Mouse (Mus musculus) CD4-positive helper T cell, adult 2 months (primary cell): ENCODE measurements at regions not wholly inside any gene's neighbourhood (a gene's known extent, or its start where the extent isn't known, plus 50 kb on each side); places are given as distances from the start of the nearest gene placed in this dataset.
"Not testable (repeated sequence)": the region's sequence is repeated elsewhere in the genome, so short reads cannot be mapped to it uniquely, and the experiment has no call there.

Experiments
- DNase-seq: peaks from one replicate; pipeline ENCODE4 v3.0.0-alpha.2; 2012; ENCODE audit warnings: low read depth, missing footprints, low spot score

DNA sequence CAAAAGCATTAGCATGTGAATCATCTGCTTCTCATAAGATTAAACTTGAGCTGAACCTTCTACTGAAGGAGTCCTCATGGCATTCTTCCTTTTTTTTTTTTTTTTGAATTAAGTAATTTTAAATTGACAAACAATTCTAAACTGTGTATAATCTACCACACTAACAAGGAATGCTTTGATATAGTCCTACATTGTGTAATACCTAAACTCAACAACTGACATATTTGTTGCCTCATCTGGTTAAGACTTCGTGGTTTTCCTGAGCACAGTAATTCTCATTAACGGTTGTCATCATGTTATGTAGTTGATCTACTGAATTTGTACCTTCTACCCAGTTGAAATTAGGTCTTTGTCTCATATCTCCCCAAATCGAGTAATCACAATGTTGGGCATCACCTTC, 83.9 kb upstream of the Hcrtr2 start:
- no peak for DNase-seq

DNA sequence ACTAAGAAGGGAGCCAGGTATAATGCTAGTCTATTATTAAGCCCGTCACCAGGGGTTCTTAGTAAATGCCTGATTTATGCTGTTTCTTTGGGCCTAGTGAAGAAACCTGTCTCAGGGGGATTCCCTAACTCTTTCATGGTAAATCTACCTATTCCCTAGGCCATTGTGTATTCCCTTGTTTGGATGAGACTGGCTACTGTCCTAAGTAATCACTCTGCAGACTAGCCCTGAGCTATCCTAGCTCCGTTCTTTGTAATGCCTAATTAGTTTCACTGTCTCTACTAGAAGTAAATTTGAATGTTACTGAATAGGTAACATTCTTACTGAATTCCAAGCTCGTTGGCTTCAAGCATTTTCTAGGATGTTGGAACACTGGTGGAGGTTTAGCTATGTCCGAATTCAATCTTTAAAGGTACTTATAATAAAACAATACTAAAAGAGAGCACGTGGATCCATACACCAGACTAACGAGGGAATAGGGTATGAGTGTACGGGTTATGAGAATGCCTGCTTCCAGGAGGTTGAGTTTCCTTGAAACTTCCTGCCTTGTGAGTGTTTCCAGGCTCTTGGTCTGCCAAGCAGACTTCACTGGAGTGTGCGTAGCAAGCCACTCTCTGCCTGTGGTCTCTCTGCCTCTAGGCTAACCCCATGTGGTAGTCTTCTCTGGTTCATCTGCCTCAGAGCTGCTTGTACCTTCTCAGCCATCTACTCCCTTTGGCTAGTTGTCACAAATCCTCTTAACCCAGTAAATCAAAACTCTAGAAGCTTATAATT, 78.4 kb upstream of the Hcrtr2 start:
- DNase-seq, result not testable (repeated sequence)

DNA sequence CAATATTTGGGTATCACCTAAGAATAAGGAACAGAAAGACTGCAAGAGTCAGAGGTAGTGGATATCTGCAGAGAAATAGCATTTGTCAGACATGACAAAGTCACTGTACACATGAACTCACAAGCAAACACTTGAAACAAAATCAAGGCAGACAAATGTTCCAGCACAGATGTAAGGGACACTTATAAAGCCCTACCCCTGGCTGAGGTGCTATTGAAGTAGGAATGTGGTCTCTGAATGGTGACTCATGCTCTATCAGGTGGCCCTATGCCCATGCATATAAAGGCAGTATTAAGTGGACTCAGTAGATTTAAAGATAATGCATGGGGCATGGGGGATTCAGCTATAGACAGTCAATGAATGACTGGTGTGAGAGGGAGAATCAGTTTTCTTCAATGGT, 77.2 kb upstream of the Hcrtr2 start:
- no peak for DNase-seq

DNA sequence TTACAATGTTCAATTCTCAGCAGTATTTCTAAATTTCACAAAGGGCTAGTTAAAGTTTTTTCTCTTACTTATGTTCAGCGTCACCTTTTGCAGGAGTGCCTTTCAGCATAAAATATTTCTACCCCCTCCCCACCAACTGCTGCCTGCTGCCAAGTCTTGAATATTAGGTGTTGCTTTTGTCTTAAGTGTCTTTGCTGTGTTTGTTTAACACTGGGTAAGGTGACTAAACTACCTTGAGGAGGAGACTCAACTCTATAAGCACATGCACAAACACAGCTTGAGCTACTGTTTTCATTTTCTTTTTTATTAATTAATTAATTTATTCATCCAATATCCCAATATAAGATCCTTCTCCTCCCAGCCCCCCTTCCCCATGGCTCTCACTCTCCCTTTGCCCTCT, 70.1 kb upstream of the Hcrtr2 start:
- DNase-seq, result no peak

DNA sequence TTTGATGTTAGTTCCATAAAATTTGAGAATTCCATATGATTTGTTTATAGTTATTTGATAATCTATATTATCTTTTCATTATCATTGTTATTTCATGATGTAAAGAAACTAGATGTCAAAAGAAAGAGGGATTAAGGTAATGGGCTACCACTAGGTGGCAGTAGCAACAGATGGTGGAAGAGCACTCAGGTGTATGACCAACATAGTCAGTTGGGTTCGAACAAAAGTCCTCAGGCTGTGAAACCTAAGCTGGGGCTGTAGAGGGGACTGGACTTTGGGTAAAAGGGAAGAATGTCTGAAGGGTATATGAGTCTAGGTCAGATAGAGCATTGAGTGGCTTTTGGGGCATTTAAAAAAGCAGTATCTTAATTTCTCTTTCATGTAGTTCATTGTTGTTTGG, 67.2 kb upstream of the Hcrtr2 start:
- DNase-seq, result peak; percentile 10
